Mouse (Mus musculus): Measurements from ENCODE around the gene Gm11007. TPM values are rescaled to one million over a fixed set of nuclear protein-coding genes. Genes with fewer than 3 reads are reported as not detected.
"Not testable (repeated sequence)": the region's sequence is repeated elsewhere in the genome, so short reads cannot be mapped to it uniquely, and the experiment has no call there.

The Gm11007 gene
- polyA plus RNA-seq (2015; fragmentation: Nextera tagmentation; extraction: Ambion mirVana) = not detected in 2 replicates

DNA sequence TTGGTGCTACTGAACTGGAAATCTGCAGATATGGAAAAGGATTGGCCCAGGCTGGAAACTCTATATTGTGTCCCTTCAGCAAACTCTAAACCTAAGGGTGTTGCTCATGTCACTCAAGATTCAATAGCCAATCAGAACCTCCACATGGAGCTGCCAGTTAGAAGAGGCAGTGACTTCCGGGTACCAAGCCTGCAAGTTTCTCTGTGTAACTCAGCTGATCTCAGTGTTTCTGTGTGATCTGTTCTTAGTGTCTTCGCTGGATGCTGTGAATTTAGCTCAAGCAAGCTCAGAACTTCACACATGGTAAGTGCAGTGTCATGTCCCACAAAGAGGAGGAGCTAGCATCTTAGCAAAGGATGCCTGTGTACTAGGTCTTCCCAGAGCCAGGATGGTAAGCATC lies at the start of gene Gm11007:
Gene Gm11007 (plus strand): TSS at position 301 of the 400 bp plus-strand sequence.
- not testable (repeated sequence) for H3K27ac ChIP-seq; H3K36me3 ChIP-seq (ENCODE audit: poor library complexity, severe bottlenecking); ATAC-seq; H3K4me3 ChIP-seq; H3K9ac ChIP-seq; H3K4me2 ChIP-seq; H3K9me3 ChIP-seq (replicated peaks); H3K27me3 ChIP-seq; H3K4me1 ChIP-seq
- WGBS = no CpG with 5 or more reads among the region's 2 CpGs

Other genes with a start within 250 kb of the Gm11007 start
- 7.2 and 9.0 TPM in 2 replicates for gene Gm4724, start 208.2 kb upstream of the Gm11007 start, polyA plus RNA-seq (2015; fragmentation: Nextera tagmentation; extraction: Ambion mirVana)
- 6.5 and 7.5 TPM in 2 replicates for gene Zfp965, start 174.0 kb upstream of the Gm11007 start, polyA plus RNA-seq (2015; fragmentation: Nextera tagmentation; extraction: Ambion mirVana)
- gene Zfp969, start 59.7 kb downstream of the Gm11007 start, polyA plus RNA-seq (2015; fragmentation: Nextera tagmentation; extraction: Ambion mirVana) = 14.2 and 17.8 TPM in 2 replicates
- not detected in 2 replicates for gene Gm2007, start 97.6 kb downstream of the Gm11007 start, polyA plus RNA-seq (2015; fragmentation: Nextera tagmentation; extraction: Ambion mirVana)
- 1.2 and 3.2 TPM in 2 replicates for gene Gm14288, start 157.1 kb downstream of the Gm11007 start, polyA plus RNA-seq (2015; fragmentation: Nextera tagmentation; extraction: Ambion mirVana)
- gene Gm6710, start 225.2 kb downstream of the Gm11007 start, polyA plus RNA-seq (2015; fragmentation: Nextera tagmentation; extraction: Ambion mirVana) = 29.1 and 29.9 TPM in 2 replicates

Measured in forebrain, embryonic 13.5 days (tissue).